Mouse (Mus musculus) induced T-regulatory cell, adult 2 months (primary cell): ENCODE measurements around the gene Chrng.
A peak's percentile ranks its signal among the peaks of the same experiment; 100 is the strongest.

Source experiments
- DNase-seq: peaks from one replicate; pipeline ENCODE4 v3.0.0-alpha.2; 2012; ENCODE audit warnings: low read depth

The Chrng gene

DNA sequence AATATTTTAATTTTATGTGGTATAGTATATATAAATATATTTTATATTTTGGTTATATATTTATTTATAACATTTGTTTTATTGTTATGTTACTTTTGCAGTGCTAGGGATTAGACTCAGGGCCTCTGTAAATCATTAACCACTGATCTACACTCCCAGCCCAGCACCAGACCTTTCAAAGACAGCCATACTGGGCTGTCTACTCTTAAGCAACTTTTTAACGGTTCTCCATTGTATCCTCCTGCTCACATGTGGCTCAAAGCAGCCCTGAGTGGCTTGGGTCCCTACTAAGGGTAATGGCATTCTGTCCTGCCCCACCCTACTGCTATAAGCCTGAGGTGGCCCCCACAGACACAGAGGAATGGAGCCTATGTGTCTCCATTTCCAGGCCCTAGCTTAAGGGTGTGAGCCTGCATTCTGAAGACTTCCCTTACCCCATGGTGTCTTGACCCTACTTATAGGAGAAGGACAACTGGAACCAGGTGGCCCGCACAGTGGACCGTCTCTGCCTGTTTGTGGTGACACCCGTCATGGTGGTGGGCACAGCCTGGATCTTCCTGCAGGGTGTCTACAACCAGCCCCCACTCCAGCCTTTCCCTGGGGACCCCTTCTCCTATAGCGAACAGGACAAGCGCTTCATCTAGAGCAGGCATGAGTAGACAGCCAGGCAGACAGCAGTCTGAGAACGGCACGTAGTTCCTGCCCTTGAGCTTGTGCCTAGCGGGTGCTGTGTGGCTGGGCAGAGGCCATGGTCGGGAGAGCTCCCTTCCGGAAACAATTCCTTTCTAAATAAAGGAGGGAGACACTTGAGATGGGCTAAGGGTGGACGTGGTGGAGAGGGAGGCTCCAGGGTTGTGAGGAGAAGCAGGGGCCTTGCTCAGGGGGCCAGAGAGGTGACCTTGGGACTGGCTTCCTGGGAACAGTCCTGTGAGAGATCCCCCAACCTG, 6.1 kb upstream of the Chrng start:
- DNase-seq: no peak

DNA sequence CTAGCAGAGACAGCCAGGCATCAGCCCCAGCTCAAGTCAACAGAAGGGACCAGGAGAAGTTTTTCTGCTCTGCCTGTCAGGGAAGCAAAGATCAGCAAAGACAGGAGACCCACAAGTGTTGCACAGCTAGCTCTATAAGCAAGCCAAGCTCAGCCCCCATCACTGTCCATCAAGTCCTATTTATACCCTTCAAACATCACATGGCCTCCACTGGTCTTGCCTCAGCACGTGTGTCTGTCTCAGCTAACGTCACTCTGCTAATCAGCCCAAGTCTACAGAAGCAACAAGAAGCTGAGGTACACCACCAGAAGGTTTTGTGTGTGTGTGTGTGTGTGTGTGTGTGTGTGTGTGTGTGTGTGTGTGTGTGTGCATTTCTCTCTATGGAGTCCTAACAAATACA, 3.6 kb upstream of the Chrng start:
- no peak for DNase-seq

DNA sequence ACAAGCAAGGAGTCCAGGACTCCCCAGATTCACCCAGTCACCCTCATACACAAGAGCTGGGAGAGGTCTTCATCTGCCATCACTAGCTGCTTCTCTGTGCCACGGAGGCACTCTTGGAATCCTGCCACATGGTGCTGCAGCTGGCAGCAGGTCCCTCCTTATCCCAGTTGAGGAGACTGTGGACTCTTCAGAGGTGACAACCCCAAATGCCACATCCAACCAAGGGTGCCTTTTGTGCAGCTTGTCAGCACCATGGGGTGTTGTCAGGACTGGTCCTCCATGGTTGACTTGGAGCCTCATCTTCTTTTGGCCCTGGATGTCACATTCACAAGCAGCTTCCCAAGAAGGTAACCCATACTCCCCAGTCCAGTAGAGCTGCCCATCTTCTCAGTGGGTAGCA, 2.6 kb upstream of the Chrng start:
- DNase-seq: no peak

DNA sequence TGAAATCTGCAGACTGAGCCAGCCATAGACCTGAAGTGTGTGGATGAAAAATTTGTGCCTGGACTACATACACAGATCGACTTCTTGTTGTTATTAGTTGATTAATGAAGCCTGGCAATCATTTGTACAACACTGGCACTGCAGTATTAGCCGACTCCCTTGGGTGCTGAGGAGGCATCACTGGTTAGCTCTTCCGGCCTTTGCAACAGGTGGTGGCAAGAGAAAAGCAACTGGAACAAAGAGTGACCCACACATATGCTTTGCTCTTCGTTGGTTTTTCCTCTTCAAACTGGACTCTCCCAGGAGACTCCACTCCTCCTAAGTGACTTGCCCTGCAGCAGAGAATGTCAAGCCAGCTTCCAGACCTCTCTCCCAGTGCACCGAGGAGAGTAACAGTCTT, 678 bp upstream of the Chrng start:
- no peak for DNase-seq

DNA sequence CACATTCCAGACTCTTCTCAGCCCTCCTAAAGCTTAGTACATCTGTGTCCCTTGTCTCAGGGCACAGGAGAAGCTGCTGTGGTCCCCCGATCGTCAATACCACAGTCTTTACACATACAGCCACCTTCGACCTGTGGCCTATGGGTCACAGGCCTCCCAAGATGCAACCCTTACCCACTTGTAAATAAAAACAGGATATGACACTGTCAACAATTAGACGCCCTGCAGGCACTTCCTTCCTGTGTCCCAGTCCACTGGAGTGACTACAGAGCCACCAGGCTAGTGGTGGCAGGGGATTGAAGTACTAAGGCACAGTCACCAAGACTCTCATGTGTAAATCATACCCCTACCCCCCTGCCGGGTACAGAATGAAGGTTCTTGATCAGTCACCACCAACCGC, 581 bp downstream of the Chrng start:
- DNase-seq: peak; percentile 46

DNA sequence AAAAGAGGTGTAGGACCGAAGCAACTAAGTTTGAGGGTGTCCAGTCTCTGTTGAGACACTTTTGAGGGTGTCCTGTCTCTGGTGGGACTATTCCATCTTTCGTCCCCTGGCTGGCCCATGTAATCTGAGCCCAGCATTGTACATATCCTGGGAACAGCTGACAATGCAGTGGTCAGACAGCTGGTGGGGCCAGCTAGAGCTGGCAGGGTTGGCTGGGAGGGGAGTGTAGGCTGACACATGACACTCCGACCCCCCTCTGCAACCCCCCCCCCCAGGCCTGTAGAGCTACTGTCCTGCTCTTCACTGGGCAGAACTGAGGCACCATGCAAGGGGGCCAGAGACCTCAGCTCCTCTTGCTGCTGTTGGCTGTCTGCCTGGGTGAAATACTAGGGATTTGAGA, 1.0 kb downstream of the Chrng start:
- no peak for DNase-seq

DNA sequence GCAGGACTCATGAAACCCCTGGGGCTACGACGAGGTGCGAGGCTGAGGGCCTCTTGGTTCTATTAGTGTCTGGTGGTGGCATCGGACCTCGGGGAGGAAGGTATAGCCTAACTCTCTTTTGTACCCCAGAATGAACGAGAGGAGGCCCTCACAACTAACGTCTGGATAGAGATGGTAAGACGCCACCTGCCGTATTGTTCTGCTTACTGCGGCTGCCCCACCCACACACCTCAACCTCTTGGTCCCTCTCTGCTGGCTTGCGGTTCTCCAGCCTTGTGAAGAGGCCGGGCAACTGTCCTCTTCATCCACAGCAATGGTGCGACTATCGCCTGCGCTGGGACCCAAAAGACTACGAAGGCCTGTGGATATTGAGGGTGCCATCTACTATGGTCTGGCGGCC, 1.9 kb downstream of the Chrng start:
- DNase-seq: peak; percentile 59

DNA sequence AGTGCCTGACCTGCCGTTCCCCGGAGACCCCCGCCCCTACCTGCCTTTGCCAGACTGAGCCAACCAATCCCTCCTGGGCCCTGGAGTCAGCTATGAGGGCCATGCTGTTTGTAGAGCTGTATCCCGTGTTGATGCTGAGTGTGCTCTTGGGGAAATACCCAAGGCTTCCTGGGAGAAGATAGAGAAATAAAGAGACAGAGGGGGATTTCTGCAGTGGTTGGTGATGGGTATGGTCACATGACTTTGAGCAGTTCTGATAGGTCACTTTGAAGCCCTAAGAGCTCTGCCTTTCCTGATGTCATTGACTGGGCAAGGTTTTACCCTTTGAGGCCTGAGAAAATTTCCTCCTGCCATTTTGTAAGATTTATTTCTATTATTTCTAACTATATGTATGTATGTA, 7.0 kb downstream of the Chrng start:
- peak; percentile 40 for DNase-seq

DNA sequence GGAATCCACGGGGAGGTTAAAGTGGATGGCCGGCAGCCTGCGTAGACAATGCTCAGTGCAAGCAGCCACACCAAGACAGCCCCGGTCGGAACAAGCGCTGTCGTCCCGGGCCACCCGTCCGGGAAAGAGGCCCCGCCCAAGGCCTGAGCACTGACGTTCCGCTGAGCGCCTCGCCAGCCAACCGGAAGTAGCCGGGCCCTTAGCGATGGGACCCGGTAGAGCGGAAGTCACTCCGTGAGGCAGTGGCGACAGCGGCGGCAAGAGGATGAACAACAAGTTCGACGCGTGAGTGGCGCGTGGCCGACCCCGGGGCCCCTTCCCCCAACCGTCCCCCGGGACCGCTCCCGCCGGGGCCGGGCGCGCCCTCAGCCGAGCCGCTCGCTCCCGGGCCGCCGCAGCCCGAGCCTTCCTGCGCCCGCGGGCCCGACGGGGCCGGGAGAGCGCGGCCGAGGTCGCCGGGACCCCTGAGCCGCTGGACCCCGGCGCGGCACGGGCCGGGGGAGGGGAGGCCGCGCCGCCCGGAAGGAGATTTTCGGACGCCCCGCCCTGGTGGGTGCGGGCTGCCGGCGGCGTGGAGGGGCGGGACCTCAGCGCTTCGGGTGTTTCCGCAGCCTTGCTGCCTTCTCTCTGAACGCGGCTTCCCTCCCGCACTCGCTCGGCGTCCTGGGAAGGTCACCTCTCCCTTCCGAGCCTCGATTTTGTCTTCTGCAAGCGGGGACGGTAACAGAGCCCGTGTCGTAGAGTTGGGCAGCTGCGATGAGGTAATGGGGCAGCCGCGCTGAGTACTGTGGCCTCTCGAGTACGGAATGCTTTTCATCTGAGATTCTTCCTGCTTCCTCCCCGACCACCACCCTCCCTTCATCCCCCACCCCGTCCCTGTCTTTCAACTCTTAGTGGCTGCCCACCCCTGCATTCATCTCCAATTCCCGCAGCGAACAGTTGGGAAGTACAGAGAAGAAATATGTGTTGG, 9.6 kb downstream of the Chrng start, which contains the start of gene Eif4e2:
Eif4e2 (plus strand) TSS at position 180 of the 970 bp plus-strand sequence.
- DNase-seq: peak; percentile 96

DNA sequence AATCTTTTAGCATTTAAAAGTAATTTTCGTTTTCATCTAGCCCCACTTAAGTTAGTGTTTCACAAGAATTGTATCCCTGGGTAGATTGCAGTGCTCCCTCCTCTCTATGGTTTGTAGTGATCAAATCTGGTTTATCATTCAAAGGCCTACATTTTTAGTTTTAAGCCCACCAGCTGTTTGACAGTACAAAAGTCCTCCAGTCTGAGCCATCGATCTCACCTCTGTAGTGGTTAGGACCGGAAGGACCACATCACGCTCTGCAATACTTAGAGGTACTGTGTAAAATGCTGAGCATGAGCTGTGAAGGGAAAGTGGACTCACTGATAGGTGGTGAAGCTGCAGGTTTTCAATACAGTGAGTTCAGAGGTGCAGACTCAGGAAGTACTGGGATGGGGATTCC, 10.3 kb downstream of the Chrng start:
- DNase-seq: peak; percentile 76

DNA sequence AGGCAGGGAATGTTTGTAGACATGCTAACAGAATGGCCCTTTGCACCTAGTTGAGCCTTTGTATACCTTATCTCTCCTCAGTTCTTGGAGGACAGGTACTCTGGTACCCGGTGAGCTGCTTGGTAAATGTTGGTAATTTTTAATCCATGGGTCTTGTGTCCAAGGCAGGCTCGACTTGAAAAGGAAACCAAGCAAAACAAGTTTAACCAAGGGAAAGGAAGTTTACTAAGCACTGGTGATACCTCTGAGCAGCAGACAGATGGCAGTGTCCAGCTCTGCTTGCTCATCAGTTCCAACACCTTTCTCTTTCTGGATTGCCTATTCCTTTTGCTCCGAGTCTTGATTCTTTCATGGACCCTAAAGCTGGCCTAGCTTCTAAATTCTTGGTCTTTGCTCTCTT, 13.5 kb downstream of the Chrng start:
- peak; percentile 52 for DNase-seq

DNA sequence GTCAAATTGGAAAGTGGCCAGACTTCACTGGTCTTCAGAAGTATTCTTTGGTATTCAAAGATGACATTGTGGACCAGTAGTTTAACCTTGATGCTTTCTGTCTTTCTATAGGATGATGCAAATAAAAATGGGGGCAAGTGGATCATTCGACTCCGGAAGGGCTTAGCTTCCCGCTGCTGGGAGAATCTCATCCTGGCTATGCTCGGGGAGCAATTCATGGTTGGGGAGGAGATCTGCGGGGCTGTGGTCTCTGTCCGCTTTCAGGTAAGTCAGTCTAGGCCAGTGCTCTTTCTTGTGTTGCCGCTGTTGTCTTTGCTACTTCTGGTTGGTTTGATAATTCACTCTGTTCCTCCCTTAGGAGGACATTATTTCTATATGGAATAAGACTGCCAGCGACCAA, 21.3 kb downstream of the Chrng start:
- no peak for DNase-seq

DNA sequence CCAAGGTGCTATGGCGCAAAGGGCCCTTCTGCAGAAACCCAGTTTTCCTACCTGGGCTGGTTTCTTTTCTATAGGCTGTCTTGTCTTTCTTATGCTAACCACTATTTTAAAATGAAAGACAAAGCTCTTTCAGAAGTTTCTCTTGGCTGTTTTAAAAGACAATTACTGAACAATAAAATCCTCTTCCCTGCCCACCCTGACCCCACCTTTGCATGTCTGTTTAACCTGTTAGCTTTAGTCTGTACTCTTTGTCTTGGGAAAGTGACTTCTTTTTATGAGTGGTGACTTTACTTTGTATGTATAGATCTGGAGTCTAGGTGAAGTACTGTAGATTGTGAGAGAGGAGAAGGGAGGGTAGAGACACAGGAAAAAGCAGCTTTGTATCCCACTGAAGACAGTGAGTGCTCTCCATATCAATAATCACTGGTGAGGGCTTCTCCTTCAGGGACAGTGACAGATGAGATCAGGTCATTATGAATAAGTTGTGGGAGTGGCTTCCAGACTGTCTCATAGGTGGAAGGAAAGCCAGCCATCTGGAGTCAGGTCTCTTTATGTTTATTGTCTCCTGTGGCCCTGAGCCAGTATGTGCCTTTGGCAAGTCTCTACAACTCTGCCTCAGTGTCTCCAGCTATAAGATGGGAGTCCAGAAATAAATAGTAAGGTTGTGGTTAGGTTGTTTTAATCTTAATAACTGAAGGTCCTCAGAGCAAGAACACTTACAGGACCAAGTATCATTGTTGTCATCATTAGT, 22.1 kb downstream of the Chrng start:
- DNase-seq: no peak

DNA sequence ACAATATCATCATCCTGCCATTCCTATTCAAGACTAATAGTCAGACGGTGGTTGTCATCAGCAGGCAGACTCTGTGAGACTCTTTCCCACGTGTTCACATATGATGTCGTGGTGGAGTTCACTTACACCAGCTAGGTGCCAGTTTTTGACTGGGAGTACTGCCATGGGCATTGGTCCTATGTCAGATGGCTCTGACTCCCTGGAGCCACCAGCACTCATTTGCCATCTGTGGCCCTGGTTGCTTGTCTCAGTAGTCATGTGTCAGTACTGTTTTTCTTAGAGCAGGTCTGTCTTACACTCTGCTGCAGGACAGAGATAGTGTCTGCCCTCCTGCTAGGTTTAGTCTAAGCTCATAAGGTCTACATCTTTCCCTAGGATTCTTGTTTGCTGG, 22.7 kb downstream of the Chrng start:
- no peak for DNase-seq

DNA sequence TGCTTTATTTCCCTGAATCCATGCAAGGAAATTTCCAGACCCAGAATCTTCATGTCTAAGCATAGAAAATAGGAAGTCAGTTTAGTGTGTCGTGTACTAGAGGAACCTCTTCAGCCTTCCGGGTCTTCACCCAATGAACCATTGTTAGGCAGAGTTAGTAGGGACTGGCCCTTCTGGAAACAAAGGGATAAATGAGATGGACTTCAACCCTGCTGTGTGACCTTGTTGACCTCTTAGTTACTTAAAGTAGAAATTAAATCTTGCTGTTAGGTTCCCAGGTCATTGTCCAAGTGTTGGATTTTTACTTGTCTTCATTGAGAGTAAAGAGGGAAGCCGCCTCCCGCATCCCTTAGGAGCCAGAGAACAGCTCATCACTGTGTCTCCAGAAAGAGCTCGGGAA, 26.1 kb downstream of the Chrng start:
- DNase-seq: no peak

DNA sequence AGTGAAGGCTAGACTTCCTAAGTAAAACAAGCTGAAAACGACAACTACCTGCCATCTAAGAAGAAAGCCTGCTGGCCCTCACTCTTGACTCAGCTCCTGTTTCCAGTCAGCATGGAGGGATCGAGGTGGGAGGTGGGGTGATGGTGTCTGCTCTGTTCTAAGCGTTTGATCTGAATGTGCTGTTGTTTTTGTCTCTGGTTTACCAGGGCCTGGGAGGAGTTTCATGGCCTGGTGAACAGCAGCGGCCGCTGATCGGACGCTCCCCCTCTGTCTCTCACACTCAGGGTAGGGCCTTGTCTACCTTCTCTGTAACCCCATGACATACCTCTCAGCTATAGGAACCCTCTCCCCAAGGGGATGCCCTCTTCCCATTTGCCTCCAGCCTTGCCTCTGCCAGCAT, 27.7 kb downstream of the Chrng start:
- DNase-seq: no peak

DNA sequence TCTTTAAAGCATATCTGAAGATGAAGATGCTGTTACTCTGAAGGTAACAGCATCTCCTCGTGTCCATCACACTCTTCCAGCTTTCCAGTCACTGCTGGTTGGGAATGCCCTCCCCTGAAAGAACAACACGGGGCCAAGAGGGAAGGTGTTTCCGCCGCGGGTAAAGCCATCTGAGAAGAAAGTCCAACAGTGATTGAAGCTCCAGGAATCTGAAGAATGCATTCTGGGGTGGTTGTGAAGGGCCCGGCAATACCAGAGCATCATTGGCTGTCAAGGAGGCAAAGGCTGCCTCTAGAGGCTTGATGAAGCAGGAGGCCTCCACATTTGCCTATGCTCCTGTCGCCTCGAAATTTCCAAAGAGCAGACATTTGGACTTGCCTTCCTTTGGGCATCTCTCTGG, 34.6 kb downstream of the Chrng start:
- DNase-seq: no peak

DNA sequence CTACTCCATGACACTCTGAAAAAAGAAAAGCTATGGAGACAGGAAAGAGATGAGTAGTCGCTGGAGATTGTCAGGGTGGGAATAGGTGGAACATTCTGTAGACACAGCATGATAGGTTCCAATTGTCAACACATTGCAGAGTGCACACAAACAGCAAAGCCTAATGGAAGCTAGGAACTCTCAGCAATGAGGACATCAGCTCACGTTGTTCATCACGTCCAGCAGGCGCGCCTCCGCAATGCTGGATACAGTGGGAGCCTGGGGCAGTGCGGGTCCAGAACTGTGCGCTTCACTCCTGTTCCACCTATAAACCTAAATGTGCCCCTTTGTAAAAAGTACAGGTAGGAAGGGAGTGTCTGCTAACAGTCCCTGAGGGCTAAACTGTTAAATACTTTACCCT, 38.6 kb downstream of the Chrng start:
- DNase-seq: no peak

DNA sequence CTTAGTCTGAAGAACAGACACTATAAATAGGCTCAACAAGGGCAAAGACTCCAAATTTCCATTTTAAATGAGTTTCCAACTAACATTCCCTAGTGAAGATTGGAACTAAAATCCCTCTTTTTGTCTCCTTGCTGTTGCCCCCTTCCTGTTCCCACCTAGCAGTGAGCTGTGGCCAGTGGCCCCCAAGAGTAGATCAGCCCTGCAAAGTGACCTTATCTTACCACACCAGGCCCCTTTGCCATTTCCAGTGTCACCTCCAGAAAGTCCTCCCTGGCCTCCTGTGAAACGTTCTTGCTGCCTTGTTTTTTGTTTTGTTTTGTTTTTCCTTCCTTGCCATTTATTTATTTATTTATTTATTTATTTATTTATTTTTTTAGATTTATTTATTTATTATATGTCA, 41.0 kb downstream of the Chrng start:
- no peak for DNase-seq

DNA sequence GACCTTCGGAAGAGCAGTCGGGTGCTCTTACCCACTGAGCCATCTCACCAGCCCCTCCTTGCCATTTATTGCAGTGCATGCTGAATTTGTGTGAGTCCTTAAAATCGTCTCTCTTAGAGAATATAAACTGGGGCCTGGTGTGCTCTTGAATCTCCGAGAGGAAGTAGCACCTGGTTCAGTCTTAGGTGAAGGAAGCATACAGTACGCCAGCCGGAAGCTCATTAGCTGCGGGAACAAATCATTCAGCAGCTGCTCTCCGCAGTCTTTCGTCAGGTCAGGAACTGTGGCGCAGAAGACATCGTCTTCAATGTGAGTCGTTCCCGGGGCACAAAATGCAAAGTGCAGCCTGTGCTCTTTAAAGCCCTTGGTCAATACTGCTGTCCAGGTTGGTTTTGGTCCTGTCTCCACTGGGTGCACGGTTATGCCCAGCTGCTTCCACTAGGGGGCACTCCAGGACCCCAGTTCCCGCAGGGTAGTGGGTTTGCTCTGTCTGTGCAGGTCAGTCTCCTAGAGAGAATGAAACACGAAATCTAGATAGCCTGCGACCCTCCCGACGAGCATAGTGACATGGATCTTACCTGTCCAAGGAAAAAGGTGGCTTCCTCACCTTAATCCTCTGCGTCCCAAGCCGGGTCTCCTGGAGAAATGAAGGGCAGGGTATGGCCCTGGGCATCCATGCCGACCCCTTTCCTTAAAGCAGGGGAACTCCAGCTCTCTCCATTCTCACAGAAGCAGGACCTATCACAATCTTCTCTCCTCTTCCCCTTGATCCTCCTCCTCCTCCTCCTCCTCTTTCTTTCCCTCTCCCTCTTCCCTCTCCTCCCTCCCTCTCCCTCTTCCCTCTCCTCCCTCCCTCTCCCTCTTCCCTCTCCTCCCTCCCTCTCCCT, 41.7 kb downstream of the Chrng start:
- DNase-seq: peak; percentile 76

DNA sequence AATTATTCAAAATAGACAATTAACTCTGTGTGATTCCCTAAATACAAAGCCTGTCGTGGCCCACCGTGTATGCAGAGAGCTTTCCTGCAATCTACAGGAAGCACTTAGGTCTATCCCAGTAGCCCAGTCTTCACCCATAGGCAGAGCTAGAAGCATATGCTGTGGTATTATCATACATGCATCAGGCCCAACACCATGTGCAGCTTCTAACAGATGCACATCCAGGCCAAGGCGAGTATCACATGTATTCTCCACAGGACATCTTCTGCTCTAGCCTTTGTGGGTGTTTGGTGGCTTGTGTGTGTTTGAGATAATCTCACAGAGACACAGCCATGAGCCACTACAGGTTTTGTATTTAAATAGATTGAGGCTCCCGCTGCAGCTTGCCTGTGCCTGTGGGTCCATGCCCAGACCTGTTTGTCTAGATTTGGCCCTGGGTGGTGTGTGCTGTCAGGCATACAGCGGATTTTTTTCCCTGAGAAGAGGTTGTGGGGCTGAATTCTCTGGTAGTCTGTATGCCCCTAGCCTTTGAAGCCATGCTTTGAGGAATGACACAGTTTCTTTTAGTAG, 47.7 kb downstream of the Chrng start:
- no peak for DNase-seq
